Mouse (Mus musculus) c-Kit-positive CD71-negative TER-119-negative erythroid progenitor cells, embryonic 14.5 days (primary cell): ENCODE measurements around the gene Arl6ip5.

ENCODE experiments used
- DNase-seq: peaks from one replicate; pipeline ENCODE4 v3.0.0-alpha.2; 2013; ENCODE audit warnings: low read depth

Gene Arl6ip5

DNA sequence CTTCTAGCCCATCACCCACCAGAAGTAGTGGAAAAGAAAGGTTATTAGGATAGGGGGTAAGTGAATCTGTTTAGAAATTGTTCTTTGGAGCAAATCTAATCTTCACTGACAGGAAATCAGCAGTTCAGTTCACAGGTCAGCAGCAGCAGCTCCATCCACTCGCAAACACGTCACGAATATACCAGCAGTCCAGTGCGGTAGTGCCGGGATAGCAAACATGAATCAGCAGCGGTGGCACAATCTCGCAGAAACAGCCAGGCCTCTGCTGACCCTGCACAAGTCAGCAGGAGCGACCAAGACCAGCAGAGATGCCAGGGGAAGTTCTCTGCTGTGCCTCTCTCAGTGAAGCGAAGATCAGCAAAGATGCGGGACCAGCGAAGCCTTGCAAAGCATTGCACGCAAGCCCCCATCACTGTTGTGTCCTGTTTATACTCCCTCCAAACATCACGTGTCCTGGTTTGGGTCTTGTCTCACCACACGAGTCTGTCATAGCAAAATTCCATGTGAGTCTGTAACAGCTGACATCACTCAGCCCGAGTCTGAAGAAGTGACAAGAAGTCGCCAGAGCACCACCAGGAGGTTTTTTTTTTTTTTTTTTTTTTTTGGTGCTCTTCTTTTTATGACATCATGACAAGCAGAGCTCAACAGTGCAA, 62.7 kb downstream of the Arl6ip5 start:
- no peak for DNase-seq

DNA sequence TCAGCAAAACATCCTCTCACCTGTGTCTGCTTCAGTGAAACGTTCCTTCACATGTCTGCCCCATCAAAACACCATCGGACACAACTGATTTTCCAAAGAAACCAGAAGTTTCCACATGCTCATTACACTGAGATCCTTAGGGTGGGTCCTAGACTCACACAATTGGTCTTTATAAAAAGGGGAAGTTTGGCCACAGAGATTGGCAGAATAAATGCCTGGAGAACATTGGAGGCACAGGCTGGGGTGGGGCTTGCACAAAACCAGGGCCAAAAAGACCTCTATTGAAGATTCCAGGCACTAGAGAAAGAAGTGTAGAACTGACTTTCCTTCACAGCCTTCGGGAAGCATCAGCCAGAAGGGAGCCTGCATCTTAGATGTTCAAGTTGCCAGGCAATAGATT, 63.3 kb downstream of the Arl6ip5 start:
- DNase-seq: no peak

DNA sequence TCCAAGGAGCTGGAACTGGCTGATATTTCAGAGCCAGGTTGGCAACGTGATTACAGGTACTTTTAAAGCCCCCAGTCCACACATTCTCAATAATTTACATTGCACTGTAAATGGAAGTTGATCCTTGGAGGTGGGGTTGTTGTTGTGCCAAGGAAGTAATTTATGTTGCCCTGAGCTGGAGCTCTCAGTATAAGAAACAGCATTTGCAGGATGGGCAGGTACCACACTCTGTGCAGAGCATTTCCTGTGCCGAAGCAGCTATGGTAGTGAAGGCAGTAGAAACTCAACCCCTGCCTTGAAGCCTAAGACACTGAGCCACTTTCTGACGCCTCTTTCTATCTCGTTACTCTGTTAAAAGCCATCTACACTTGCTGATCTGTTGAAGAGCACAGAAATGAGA, 65.3 kb downstream of the Arl6ip5 start:
- DNase-seq: no peak

DNA sequence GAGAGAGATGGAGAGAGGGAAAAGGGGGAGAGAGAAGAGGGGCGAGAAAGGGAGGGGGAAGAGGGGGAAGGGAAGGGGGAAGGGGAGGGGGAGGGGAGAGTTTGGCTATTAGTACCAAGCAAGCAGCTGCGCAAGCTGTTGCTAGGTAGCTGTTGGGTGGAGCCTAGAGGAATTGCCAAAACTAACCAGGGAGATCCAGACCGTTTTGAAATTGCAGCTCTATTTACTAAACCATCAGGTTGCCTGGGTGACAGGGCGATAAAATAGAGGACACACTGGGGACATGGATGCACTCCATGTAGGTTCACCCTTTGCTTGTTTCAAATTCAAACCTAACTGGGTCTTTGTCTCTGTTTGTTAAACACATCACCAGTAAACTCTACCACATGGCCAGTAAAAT, 65.9 kb downstream of the Arl6ip5 start:
- DNase-seq: no peak

DNA sequence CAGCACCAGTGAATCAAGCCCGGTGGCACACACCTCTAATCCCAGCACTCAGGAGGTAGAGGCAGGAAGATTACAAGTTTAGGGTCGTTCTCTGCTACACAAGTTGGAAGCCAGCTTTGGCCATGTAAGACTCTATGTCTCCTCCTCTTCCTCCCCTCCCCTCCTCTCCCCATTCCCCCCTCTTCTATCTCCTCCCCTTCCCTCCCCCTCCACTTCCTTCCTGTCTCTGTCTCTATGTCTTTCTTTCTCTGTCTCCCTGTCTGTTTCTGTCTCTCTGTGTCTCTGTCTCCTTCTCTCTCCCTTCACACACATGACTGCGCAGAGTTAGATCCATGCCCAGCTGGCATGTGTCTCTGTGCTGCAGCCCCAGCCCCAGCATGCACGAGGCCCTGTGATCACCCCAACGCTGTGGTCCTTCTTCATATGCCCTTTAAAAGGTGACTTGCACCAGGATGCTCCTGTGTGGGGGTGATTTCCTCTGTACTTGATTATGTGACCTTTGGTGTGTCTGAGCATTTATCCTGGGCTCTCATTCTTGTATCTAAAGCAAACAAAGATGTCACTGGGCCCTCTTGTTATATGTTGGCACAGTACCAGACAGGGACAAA, 66.5 kb downstream of the Arl6ip5 start:
- no peak for DNase-seq

DNA sequence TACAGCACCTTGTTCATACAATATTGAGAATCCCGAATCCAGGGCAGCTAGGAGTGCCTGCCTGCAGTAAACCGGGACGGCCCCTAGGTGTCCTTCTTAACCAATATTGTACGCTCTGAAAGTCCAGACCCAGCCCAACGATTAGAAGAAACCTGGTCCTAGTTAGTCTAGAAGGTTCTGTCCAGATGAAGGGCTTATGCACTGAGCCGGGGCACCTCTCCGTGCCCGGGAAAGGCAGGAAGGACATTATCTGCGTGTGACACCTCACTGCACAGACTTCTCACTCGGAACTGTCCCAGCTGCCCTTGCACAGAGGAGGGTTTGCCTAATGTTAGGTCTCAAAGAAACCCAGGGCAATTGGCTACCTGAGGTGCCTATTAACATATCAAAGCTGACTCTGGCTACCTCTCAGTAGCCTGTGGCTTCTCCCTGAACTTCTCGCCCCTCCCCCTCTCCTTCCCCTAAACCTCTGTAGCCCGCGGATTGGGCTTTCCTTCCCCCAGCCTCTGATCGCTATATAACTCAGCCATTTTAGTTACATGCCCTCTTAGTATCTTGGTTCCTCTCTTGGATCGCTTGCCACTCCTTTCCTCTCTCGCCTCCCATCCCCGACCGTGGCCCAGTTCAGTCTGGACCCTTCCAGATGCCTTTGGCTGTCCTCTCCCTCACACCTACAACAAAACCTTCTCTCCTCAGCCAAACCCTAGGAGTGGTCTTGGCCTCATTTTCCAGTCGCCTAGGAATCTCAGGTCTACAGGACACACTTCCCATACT, 67.7 kb downstream of the Arl6ip5 start:
- peak; percentile 46 for DNase-seq

DNA sequence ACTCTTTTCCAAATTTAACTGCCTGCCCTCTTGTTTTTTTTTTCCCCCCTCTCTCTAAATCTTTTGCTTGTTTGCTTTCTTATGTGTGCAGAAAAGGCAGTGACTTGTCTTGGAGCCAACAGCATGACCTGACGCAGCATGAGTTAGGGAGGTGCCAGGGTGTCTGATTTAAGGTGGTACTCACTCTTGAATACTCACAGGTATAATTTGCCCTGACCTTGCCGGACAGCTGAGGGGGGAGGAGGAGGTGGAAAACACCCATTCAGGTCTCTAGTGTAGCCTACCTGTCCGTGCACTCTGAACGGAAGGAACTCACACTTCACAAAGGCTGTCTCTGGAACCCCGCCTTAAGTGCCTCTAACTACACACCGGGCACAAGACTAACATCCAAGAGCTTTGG, 68.4 kb downstream of the Arl6ip5 start:
- no peak for DNase-seq
